Comparison of ENCODE assay signal across 19 mouse cellular contexts in genomic region chr9:72076158-72076557, GRCm38 (mm10). TPM values are rescaled to one million over a fixed set of nuclear protein-coding genes. Genes with fewer than 3 reads are reported as not detected.
DNase-seq lines count a peak whose midpoint lies in the region; TF ChIP-seq lines count a peak whose summit lies in the region.
"Had no signal": no experiment of that assay in that cellular context is flagged by ENCODE, and none has a peak within 500 bp of the region (broad histone marks: within the 10 kb centered on the region; RNA-seq: fewer than 3 reads in every experiment).

No protein-coding gene starts in this region.

- peak overlapping the region; percentile 65 for H3K4me2 ChIP-seq in myocyte (ENCODE audit: low read depth)
- H3K4me2 ChIP-seq: embryonic facial prominence, embryonic 15.5 days; forebrain, embryonic 15.5 days; hindbrain, embryonic 13.5 days had no signal

- intact Hi-C loops in gastrocnemius, adult 2 months (cut with DNase I) = no loop called here

- H3K36me3 ChIP-seq in MEL (ENCODE audit: control insufficient read depth in 1 of 2, insufficient read depth in 2 of 2, low read length in 2 of 2) = peaks cover 3 to 19% of the 10 kb centered on the region in 2 experiments
- H3K36me3 ChIP-seq in myocyte (ENCODE audit: control insufficient read depth, insufficient read depth) = no peaks in the 10 kb centered on the region
- H3K36me3 ChIP-seq in limb, embryonic 10.5 days = no peaks in the 10 kb centered on the region
- H3K36me3 ChIP-seq: embryonic facial prominence, embryonic 15.5 days; forebrain, embryonic 15.5 days; hindbrain, embryonic 13.5 days had no signal

- H3K4me1 ChIP-seq in MEL (ENCODE audit: control insufficient read depth in 1 of 2, insufficient read depth in 2 of 2, low read length in 2 of 2) = peaks cover 2 to 11% of the 10 kb centered on the region in 2 experiments; a peak in 2 of 4 replicates
- no peaks in the 10 kb centered on the region for H3K4me1 ChIP-seq in limb, embryonic 10.5 days
- H3K4me1 ChIP-seq: embryonic facial prominence, embryonic 15.5 days; hindbrain, embryonic 13.5 days had no signal

- no peaks in the 10 kb centered on the region for H3K9me3 ChIP-seq in MEL (replicated peaks; ENCODE audit: insufficient read depth, low read length)
- H3K9me3 ChIP-seq in limb, embryonic 10.5 days (replicated peaks) = no peaks in the 10 kb centered on the region
- H3K9me3 ChIP-seq: embryonic facial prominence, embryonic 15.5 days; forebrain, embryonic 15.5 days; G1E; hindbrain, embryonic 13.5 days had no signal

- H3K27ac ChIP-seq in gastrocnemius, adult 2 months = peak overlapping the region; percentile 10; the same call in 1 of the 2 replicates
- H3K27ac ChIP-seq in MEL (ENCODE audit: control insufficient read depth, low read depth, low read length) = no peak overlapping the region
- no peak overlapping the region for H3K27ac ChIP-seq in limb, embryonic 10.5 days
- H3K27ac ChIP-seq: embryonic facial prominence, embryonic 15.5 days; forebrain, embryonic 15.5 days; hindbrain, embryonic 13.5 days; hindbrain, postnatal 0 days had no signal

- H3ac ChIP-seq in myocyte (ENCODE audit: control insufficient read depth, insufficient read length) = no peak overlapping the region

- peak overlapping the region; percentile 33; the same call in 1 of the 2 replicates for H3K9ac ChIP-seq in MEL (ENCODE audit: control insufficient read depth, low read depth, low read length, poor library complexity, severe bottlenecking)
- H3K9ac ChIP-seq: embryonic facial prominence, embryonic 15.5 days; forebrain, embryonic 15.5 days; hindbrain, embryonic 13.5 days had no signal

- H3K27me3 ChIP-seq in MEL (ENCODE audit: control insufficient read depth in 1 of 2, insufficient read depth in 2 of 2, low read length in 2 of 2) (no peaks in the 10 kb centered on the region), myocyte (ENCODE audit: control insufficient read depth, insufficient read depth, insufficient read length) (no peaks in the 10 kb centered on the region)
- no peaks in the 10 kb centered on the region for H3K27me3 ChIP-seq in limb, embryonic 10.5 days (ENCODE audit: low read depth, poor library complexity, severe bottlenecking)
- H3K27me3 ChIP-seq: embryonic facial prominence, embryonic 15.5 days; forebrain, embryonic 15.5 days; hindbrain, embryonic 13.5 days had no signal

- no peak for TF ChIP-seq RAD21 in MEL (IDR thresholded peaks at IDR 0.05; ENCODE audit: low read depth, low read length)

- H3K4me3 ChIP-seq in gastrocnemius, adult 2 months = no peak overlapping the region
- H3K4me3 ChIP-seq in MEL (ENCODE audit: control insufficient read depth in 1 of 2, insufficient read depth in 1 of 2, low read depth in 2 of 2, low read length in 2 of 2) (peak overlapping the region in 1 of 2 experiments; percentile 50; a peak in 2 of 4 replicates), myocyte (no peak overlapping the region)
- H3K4me3 ChIP-seq in limb, embryonic 10.5 days = no peak overlapping the region
- H3K4me3 ChIP-seq: embryonic facial prominence, embryonic 15.5 days; forebrain, embryonic 15.5 days; hindbrain, embryonic 13.5 days had no signal

- no peak for TF ChIP-seq EP300 in MEL (IDR thresholded peaks at IDR 0.05; ENCODE audit: low read depth in 1 of 2, low read length in 2 of 2)

- no peak for TF ChIP-seq CTCF in gastrocnemius, adult 2 months (IDR thresholded peaks at IDR 0.05)
- no peak for TF ChIP-seq CTCF in MEL (IDR thresholded peaks at IDR 0.05 in 2 of 3, conservative IDR thresholded peaks at IDR 0.05 in 1 of 3; ENCODE audit: control insufficient read depth in 1 of 3, insufficient read depth in 1 of 3, low read depth in 2 of 3, low read length in 3 of 3, poor library complexity in 1 of 3, severe bottlenecking in 1 of 3)

- no peak for DNase-seq in gastrocnemius, adult 2 months
- no peak for DNase-seq in gastrocnemius, adult 8-10 months (ENCODE audit: low spot score in 2 of 2)
- peak; percentile 9 for DNase-seq in 3134 (ENCODE audit: extremely low read depth, insufficient read length, low spot score)
- DNase-seq in MEL (ENCODE audit: low read depth, low spot score) = peak; percentile 17
- DNase-seq in cerebellum, adult 9-10 months = no peak
- no peak for DNase-seq in frontal cortex, postnatal 10 days (ENCODE audit: low spot score in 2 of 2)
- no peak for DNase-seq in limb, embryonic 10.5 days (ENCODE audit: low spot score)
- DNase-seq: adrenal gland, adult 2 months; cerebellum, adult 11-12 months; cerebellum, postnatal 10 days; gastrocnemius, postnatal 25 days; heart, postnatal 14 days; kidney, adult 11 months had no signal

- TF ChIP-seq POLR2A in MEL (IDR thresholded peaks at IDR 0.05; ENCODE audit: control insufficient read depth in 1 of 2, insufficient read depth in 1 of 2, low read depth in 1 of 2, low read length in 2 of 2, poor library complexity in 1 of 2) = no peak
- no peak for TF ChIP-seq POLR2A in myocyte (IDR thresholded peaks at IDR 0.05; ENCODE audit: insufficient read length, low read depth)

- H3K79me2 ChIP-seq in MEL (ENCODE audit: control insufficient read depth, insufficient read depth, low read length, poor library complexity) (peaks cover 20% of the 10 kb centered on the region), myocyte (ENCODE audit: control insufficient read depth, insufficient read depth) (peaks cover 95% of the 10 kb centered on the region)

TF ChIP-seq in MEL, 35 proteins besides CTCF, POLR2A, EP300 and RAD21:
- TF ChIP-seq NELFE (IDR thresholded peaks at IDR 0.05; ENCODE audit: low read depth, low read length) = no peak
- TF ChIP-seq MEF2A (IDR thresholded peaks at IDR 0.05; ENCODE audit: extremely low read depth, insufficient replicate concordance, low read depth, low read length, poor library complexity, severe bottlenecking) = no peak
- no peak for TF ChIP-seq JUND (IDR thresholded peaks at IDR 0.05; ENCODE audit: low read depth, low read length)
- TF ChIP-seq USF2 (IDR thresholded peaks at IDR 0.05; ENCODE audit: borderline replicate concordance in 1 of 2, insufficient read depth in 1 of 2, low read depth in 1 of 2, low read length in 2 of 2) = no peak
- no peak for TF ChIP-seq TBP (IDR thresholded peaks at IDR 0.05; ENCODE audit: low read depth, low read length)
- no peak for TF ChIP-seq NRF1 (IDR thresholded peaks at IDR 0.05; ENCODE audit: insufficient read depth, low read depth, low read length, poor library complexity, severe bottlenecking)
- TF ChIP-seq BHLHE40 (IDR thresholded peaks at IDR 0.05; ENCODE audit: borderline replicate concordance, low read depth, low read length) = no peak
- no peak for TF ChIP-seq MAX (IDR thresholded peaks at IDR 0.05; ENCODE audit: low read length)
- TF ChIP-seq USF1 (IDR thresholded peaks at IDR 0.05; ENCODE audit: low read depth, low read length) = no peak
- TF ChIP-seq GABPA (IDR thresholded peaks at IDR 0.05; ENCODE audit: low read depth, low read length) = no peak
- TF ChIP-seq ZMIZ1 (IDR thresholded peaks at IDR 0.05; ENCODE audit: low read depth, low read length) = no peak
- TF ChIP-seq UBTF (IDR thresholded peaks at IDR 0.05; ENCODE audit: borderline replicate concordance, insufficient read depth, low read depth, low read length) = no peak
- TF ChIP-seq MXI1 (IDR thresholded peaks at IDR 0.05; ENCODE audit: low read depth, low read length) = no peak
- TF ChIP-seq MYC (IDR thresholded peaks at IDR 0.05; ENCODE audit: low read depth, low read length) = no peak
- TF ChIP-seq MAFK (IDR thresholded peaks at IDR 0.05; ENCODE audit: borderline replicate concordance, low read depth, low read length) = no peak
- TF ChIP-seq ZKSCAN1 (IDR thresholded peaks at IDR 0.05; ENCODE audit: low read depth, low read length) = no peak

TF ChIP-seq in myocyte, 11 proteins besides CTCF, POLR2A, EP300 and RAD21:
- TF ChIP-seq CEBPB (IDR thresholded peaks at IDR 0.05; ENCODE audit: insufficient read depth, poor library complexity, severe bottlenecking) (no peak), MAX (IDR thresholded peaks at IDR 0.05; ENCODE audit: low read depth) (no peak), SRF (IDR thresholded peaks at IDR 0.05; ENCODE audit: control insufficient read depth, insufficient read length, low read depth) (no peak), REST (IDR thresholded peaks at IDR 0.05; ENCODE audit: insufficient read depth, insufficient read length) (no peak), MYOD1 (IDR thresholded peaks at IDR 0.05; ENCODE audit: control insufficient read depth in 1 of 3, insufficient read length in 2 of 3, low read depth in 2 of 3) (no peak), USF1 (IDR thresholded peaks at IDR 0.05; ENCODE audit: low read depth) (no peak), TCF12 (IDR thresholded peaks at IDR 0.05; ENCODE audit: insufficient read depth, poor library complexity, severe bottlenecking) (no peak), POLR2AphosphoS2 (IDR thresholded peaks at IDR 0.05; ENCODE audit: insufficient read length, low read depth) (no peak), TCF3 (IDR thresholded peaks at IDR 0.05; ENCODE audit: insufficient read length, low read depth) (no peak), E2F4 (IDR thresholded peaks at IDR 0.05; ENCODE audit: insufficient read depth) (no peak), MYOG (IDR thresholded peaks at IDR 0.05; ENCODE audit: control insufficient read depth in 1 of 3, insufficient read depth in 1 of 3, insufficient read length in 2 of 3, low read depth in 2 of 3) (no peak)

RNA-seq across cellular contexts. Expression of gene Tcf12, which starts 35.5 kb away (rescaled TPM):
- 10 to 100 TPM; 24.3 to 32.1 TPM for total RNA-seq in gastrocnemius, adult 2 months (2021)
- 10 to 100 TPM; 16.6 to 26.1 (median 23.5) TPM for total RNA-seq in gastrocnemius, adult 8-10 months (2022)
- total RNA-seq in MEL (2012; rRNA removed) = 28.7 and 29.3 TPM in 2 replicates
- polyA plus RNA-seq in MEL (2012; ENCODE audit: insufficient read depth in 1 of 2, insufficient read length in 2 of 2, low read depth in 1 of 2, low replicate concordance in 2 of 2, missing spikeins in 1 of 2) = 10 to 100 TPM; 39.6 to 70.5 TPM
- polyA plus RNA-seq in myocyte (2012; fragmentation: generic; extraction: Trizol) = 34.6 TPM
- polyA plus RNA-seq in limb, embryonic 10.5 days (2016; fragmentation: Nextera tagmentation; extraction: Ambion mirVana) = 201 and 216 TPM in 2 replicates

Comparison
In these comparisons a context has a peak if more than half of its experiments do, and no peak if none do; other contexts are left out.
1. DNase-seq: peak in 3134 (single experiment) and MEL (single experiment); none in gastrocnemius, adult 2 months (single experiment), gastrocnemius, adult 8-10 months (0 of 2), cerebellum, adult 9-10 months (single experiment), frontal cortex, postnatal 10 days (0 of 2) and limb, embryonic 10.5 days (single experiment).